Mouse (Mus musculus): ENCODE results near the gene Lin28b. TPM values are rescaled to one million over a fixed set of nuclear protein-coding genes. Genes with fewer than 3 reads are reported as not detected.

Gene Lin28b
- 0.10 TPM in 1 of 3 replicates, not detected in the others for total RNA-seq (2017)

DNA sequence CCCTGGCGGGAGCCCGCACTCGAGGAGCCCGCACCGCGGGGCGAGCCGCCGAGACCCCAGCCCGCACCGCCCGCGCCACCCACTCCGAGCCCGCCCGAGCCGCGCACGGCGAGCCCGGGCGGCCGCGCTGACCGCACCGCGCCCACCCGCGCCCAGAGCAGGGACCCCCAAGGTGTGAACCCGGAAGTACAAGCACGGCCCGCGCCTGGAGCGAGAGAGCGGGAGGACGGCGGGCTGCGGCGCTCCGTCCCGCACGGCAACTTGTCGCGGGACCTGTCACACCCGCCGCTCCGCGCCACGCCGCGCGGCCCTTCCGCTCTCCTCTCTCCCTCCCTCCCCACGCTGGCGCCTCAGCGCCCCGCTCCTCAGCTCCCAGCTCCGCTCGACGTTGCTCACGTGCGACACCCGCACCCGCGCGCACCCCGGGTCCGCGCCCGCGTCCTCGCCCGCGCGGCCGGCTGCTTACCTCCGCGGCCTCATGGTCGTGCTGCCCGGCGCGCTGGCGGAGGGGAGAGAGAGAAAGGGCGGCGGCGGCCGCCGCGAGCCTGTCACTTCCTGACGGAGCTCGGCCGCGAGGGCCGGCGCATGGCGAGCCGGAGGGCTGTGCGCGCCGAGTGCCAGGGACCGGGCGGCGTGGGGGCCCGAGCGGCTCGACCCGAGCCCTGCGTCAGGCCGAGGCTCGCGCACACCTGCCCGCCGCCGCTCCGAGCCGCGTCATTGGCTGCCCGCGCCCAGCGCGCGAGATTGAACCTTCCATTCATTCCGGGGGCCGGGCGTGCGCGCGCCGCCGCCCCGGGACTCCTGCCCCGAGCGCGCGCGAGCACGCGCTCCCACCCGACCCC lies at the start of gene Lin28b:
TSS of gene Lin28b (minus strand) at position 635 of the 842 bp plus-strand sequence.
- no peak for ATAC-seq (replicated peaks; ENCODE audit: insufficient number of reproducible peaks, low FRiP score, low TSS enrichment, poor library complexity, severe bottlenecking)

DNA sequence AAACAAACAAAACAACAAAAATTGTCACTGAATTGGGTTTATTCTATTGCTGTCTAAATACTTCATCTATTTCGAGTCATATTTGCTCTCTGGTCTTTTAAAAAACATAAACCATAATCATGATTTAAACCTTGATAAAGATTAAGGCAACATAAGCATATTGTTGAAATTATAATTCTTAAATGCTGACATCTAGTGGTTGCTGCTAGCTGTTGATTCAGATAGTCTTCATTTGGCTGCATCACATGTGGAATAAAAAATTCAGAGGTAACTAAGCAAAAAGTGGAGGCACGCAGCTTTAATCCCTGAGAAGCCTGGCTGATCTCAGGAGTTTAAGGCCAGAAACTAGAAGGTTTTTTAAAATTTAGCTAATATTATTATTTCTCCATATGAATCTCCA lies 25.6 kb upstream of the Lin28b start:
- no peak for ATAC-seq (replicated peaks; ENCODE audit: insufficient number of reproducible peaks, low FRiP score, low TSS enrichment, poor library complexity, severe bottlenecking)

DNA sequence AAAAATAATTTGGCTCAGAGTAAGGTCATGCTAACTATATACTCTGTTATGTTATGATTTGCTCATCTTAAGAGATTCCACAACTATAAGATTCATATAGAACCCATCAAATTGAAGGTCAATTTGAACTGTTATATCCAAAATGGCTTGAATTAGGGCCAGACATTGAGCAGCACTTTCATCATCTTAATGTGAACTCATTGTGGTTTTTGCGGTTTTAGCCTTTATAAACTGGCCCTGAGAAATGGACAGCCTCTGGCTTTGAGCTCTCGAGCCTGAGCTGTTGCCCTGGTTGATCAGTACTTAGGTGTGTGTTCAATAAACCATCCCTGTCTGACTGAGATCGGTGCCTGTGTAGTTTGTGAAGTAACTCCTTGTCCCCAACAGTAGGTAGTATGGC lies 24.5 kb upstream of the Lin28b start:
- ATAC-seq (replicated peaks; ENCODE audit: insufficient number of reproducible peaks, low FRiP score, low TSS enrichment, poor library complexity, severe bottlenecking): no peak

DNA sequence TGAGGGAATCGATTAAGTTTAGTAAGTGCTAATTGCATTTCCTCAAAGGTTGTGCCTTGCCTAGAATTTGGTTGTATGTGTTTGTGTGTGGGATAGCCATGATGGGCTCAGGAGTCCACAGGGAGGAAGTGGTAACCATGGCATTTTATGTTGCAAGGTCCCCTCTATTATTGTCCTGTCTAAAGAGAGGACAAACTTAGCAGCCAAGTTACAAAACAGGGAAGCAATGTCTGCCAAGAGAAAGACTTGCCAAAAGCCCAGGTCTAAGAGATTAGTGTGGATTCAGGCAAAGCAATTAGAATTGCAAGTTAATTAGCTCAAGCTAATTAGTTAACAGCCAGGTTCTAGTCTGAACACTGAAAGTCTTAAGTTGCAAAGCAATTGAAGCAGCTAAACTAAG lies 14.1 kb upstream of the Lin28b start:
- no peak for ATAC-seq (replicated peaks; ENCODE audit: insufficient number of reproducible peaks, low FRiP score, low TSS enrichment, poor library complexity, severe bottlenecking)

DNA sequence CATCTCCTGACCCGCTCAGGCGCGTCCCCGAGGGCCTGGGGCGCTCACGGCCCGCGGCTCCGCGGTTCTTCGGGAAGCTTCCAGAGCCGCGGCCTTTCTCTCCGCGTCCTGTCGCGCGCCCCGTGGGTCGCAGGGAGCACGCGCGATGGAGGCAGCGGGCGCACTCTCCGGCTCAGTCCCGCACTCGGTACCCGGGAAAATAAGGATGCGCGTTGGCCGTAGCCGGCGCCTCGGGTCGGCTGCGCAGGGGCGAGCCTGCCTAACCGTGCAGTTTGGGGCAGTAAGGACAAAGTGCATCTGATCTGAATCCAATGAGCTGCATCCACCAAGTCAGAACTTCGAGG lies 380 bp upstream of the Lin28b start:
- ATAC-seq (replicated peaks; ENCODE audit: insufficient number of reproducible peaks, low FRiP score, low TSS enrichment, poor library complexity, severe bottlenecking): no peak

DNA sequence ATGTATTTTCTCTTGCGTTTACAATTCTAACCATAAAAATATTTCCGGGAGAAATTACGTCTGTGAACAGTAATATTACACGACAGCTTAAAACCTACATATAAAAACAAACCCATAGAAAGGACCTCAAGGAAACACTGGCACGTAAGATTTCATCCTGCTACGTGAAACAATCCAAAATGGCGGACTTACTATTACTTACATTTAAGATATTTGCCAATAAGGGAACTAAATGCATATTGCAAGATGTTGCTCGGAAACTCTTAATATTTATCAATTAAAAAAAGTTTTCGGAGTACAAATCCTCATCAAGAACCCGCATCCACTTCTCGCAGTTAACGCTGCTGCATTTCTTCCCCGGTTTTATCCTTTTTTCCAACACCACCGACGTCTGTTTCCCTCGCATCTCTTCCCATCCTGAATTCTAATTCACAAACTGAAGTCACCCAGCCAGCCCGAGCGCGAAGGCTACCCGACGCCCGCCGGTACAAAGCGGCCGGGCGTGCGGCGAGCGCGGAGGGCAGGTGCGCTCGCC lies 902 bp downstream of the Lin28b start:
- ATAC-seq (replicated peaks; ENCODE audit: insufficient number of reproducible peaks, low FRiP score, low TSS enrichment, poor library complexity, severe bottlenecking): no peak

DNA sequence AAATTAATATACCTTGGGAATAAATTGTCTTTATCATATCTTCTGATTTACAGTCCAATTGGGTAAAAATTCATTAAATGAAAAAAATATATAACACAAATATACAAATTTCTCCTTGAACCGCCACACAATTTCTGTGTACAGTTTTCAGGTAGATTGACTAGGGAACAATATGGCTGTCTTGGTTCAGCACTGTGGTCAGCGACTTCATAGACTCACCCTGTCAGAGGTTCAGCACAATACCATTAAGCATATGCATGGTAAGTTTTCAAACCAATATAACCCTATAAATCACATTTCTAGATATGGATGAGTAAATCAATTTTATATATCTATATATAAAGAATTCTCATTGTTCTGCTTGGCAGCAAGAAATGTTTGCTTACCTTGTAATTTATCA lies 3.0 kb downstream of the Lin28b start:
- ATAC-seq (replicated peaks; ENCODE audit: insufficient number of reproducible peaks, low FRiP score, low TSS enrichment, poor library complexity, severe bottlenecking): no peak

DNA sequence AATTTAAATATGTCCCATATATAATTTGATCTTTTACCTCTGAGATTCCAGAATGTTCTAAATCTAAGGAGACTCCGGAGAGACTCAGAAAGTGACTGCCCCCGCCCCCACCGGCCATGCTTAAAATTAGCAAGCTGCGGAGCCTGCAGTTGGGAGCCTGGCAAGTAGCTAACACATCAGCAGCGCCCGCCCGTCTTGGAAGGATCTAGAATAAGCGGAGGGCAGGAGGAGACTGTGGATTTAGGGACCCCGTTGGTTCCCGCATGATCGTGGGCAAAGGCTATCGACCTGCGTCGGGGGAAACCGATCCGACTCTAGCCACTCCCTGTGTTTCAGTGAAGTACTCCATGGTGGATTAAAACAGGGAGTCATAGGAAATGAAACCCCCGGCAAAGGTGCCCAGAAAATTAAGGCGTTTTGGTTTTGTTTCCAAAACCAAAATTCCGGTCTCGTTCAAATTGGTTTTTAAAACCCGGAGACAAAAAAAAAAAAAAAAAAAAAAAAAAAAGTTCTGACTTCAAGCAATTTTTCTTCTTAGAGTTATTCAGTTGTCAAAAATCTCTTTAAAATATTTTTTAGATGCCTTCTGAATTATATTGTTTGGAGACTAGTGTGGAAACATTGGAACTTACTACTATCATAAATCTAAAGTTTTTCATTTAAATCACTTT lies 12.4 kb downstream of the Lin28b start:
- no peak for ATAC-seq (replicated peaks; ENCODE audit: insufficient number of reproducible peaks, low FRiP score, low TSS enrichment, poor library complexity, severe bottlenecking)

DNA sequence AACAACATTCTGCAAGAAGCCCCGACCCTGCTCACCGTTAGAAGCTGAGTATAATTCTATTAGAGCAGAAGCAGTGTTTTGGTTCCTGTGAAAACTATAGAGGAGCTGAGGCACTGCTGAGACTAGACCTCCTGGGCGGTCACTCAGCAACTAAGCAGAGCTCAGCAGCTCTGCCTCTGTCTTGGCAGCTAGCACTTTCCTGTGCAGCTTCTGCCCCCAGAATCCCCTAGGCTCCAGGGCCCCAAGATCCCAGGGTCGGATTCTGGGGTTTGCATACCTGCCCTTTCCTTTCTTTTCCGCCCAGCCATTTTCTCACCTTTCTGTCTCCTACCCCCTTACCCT lies 13.1 kb downstream of the Lin28b start:
- ATAC-seq (replicated peaks; ENCODE audit: insufficient number of reproducible peaks, low FRiP score, low TSS enrichment, poor library complexity, severe bottlenecking): no peak

DNA sequence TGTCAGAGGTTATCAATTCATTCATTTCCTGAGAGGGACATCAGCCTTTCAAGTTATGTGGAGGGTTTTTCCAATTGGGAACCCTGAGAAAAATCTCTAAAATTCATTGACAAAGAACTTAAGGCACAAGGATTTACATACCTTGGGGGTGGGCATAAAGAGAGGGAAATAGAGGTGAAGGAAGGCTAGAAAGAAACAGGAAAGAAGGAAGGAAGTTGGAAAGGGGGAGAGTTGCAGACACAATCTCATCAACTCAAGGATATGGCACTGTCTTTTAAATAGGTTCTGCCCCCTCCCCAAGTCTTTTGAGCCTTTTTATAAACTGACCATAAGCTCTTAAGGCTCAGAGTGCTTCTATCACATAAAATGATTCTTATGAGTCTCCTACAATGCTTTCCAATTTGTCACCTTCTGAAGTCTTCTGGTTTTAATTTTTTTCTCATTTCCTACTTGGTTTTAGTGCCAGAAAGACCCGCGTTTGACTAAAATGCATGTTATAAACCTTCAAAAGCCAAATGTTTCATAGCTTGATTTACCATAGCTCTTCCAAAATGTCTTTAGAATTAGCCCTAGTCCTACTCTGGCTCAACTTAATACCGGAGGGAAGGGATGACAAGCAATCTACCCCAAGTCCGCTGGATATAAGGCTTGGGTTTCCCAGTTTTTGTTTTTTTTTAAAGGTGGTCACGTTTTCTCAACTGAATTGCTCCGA lies 13.6 kb downstream of the Lin28b start:
- ATAC-seq (replicated peaks; ENCODE audit: insufficient number of reproducible peaks, low FRiP score, low TSS enrichment, poor library complexity, severe bottlenecking): no peak

DNA sequence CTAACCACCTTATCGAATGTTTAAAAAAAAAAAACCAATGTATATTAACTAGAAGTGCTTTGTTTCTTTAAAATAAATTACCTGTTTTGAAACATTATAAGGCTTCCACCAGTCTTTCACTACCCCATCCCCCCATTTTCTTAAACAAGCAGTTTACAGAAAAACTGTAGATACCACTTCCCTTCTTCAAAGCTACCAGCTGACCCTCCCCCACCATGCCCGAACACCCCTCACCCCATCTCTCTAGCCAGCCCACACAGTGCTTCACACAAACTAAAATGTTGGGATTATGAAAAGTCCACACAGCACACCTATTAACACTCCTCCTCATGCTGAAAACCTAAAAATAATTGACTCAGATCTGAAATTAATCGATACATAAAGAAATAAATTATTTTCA lies 14.9 kb downstream of the Lin28b start:
- no peak for ATAC-seq (replicated peaks; ENCODE audit: insufficient number of reproducible peaks, low FRiP score, low TSS enrichment, poor library complexity, severe bottlenecking)

DNA sequence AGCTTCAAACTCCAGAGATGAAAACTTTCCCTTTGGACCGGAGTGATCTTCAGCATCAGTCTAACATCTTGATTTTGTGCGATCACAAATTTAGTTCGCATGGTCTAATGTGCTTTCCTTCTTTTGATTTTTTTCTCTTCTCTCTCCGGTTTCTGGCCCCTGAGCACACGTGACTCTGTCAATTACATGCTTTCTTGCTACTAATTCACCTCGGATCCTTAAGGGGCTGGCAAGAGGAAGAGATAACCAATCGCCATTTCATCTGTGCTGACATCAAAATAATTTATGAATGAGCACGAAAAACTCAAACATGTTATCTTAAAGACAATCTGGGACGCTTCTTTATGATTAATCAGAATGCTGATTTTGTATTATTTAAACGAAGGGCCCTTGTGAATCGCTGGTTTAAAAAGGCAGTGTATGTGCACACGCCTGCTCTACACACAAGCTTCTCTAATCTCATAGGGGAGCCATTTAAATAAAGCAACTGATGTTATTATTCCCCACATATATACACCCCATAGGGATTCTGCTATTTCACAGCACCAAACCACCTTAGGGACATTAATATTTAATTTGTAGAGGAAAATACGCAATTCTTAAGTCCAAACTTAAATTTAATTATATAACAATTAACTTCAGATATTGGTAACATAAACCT lies 16.0 kb downstream of the Lin28b start:
- ATAC-seq (replicated peaks; ENCODE audit: insufficient number of reproducible peaks, low FRiP score, low TSS enrichment, poor library complexity, severe bottlenecking): no peak

DNA sequence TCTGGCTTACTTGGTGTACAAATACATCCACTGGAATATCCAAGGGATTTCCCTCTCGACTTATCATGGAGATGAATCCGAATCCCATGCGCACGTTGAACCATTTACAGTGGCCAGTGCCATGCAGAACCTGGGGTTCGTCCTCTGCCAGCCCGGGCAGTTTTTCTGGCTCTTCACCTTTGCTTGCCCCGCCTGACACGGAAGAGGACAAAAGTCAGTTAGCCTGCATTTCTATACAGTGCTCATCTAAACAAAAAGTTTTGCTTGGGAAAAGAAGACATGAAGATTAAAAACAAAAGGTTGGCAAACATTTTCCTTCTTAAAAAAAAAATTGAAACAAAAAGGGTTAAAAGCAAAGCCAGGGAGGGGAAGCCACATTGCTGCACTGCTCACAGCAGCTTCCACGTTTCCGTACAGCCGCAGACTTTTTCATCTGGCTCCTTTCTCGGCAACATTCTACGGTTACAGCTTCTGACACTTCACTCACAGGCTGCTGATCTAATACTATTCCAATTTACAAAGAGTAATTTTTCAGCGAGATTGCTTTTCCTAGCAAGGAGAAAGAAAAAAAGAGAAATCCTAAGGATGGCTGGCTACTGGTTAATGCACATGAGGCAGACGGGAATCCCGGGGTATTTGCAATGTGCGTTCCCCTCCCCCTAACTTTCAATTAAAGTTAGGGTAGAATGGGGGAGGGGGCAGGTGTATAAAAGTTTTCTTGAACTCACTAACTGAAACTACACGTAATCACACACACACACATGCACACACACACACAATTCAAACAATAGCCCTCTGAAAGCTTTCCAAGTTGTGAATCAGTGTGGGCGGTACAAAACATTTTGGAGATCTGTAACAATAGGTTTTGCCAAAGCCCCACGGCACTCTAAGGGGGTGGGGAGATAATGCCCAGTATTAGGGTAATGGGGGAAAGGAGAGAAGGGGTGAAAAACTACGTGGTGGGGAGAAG lies 16.9 kb downstream of the Lin28b start:
- ATAC-seq (replicated peaks; ENCODE audit: insufficient number of reproducible peaks, low FRiP score, low TSS enrichment, poor library complexity, severe bottlenecking): no peak

DNA sequence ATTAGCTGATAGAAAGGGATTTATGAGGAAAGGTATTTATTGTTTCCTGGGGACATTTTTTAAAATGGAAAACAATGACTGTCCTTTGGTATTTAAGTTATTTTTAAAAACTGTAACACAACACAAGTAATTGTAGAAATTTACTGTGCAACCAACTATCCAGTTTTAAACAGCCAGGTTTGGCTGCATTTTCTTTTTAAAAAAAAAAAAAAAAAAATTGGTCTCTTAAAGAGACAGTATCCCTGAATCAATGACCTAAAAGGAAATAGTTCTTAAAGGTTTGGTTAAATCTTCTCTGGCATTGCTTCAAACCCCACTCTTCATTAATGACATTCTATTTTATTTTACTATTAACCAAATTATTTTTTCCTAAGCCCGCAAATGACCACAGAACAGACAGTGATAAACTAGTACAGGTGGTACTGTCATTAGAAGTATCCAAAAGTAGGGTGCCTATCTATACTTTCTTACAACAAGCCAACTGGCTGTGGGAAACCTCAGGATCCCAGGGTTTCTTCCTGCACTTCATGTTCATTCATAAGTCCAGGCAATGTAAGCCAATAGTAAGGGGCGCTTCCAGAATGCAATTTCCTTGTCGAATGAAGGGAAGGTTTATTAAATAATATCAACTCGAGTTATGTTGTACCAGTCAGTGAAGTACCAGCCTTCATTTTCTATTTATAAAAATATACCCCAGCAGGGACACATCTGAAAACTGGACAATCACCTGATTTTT lies 17.8 kb downstream of the Lin28b start:
- no peak for ATAC-seq (replicated peaks; ENCODE audit: insufficient number of reproducible peaks, low FRiP score, low TSS enrichment, poor library complexity, severe bottlenecking)

DNA sequence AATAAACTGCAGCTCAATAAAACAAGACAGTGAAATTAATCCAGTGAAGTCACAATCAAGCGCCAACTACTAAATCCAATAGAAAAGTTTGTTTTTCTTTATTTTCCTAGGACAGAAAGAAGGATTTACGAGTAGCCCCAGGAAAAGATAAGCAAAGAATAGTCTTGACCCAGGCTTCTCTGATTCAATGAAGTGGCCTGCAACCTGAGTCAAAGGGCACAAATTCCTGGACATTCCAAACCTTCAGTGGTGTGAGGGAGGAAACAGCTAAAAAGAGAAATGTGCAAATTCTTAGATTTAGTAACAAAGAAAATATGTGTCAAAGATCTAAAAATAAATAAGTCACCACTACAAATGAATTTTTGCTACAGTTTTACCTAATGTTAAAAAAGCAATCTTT lies 27.6 kb downstream of the Lin28b start:
- ATAC-seq (replicated peaks; ENCODE audit: insufficient number of reproducible peaks, low FRiP score, low TSS enrichment, poor library complexity, severe bottlenecking): no peak

DNA sequence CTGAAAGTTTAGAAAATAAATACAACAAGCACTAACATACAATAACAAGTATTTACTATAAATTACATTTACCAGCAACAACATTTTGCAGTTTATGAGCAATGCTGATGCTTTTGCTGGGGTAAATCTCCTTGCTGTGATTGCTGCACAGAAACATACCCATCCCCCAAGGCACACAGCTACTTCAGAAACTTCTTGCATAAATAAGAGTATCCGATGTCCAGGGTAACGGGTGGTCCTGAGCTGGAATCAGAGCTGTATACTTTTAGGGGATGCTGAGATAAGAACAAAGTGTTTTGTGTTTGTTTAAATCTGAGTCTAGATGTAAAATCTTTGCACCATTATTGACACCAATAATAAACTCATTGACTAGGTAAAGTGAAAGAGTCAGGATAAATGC lies 28.1 kb downstream of the Lin28b start:
- no peak for ATAC-seq (replicated peaks; ENCODE audit: insufficient number of reproducible peaks, low FRiP score, low TSS enrichment, poor library complexity, severe bottlenecking)

DNA sequence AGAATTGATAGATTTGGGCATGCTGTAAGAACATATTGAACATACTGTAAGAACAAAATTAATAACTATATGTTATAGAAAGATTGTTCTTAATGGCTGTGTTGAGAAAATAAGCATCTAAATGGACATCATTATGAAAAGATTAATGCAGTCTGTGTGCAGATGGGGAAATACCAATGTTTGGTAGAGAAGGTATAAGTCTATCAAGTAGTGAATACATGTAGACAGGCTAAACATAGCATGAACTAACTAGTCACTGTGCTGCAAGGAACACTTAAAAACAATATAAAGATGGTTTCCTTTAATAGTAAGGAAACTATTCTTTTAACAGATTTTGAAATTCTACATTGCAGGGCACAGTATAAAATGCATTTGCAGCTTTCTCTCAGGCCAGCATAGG lies 39.6 kb downstream of the Lin28b start:
- ATAC-seq (replicated peaks; ENCODE audit: insufficient number of reproducible peaks, low FRiP score, low TSS enrichment, poor library complexity, severe bottlenecking): no peak

DNA sequence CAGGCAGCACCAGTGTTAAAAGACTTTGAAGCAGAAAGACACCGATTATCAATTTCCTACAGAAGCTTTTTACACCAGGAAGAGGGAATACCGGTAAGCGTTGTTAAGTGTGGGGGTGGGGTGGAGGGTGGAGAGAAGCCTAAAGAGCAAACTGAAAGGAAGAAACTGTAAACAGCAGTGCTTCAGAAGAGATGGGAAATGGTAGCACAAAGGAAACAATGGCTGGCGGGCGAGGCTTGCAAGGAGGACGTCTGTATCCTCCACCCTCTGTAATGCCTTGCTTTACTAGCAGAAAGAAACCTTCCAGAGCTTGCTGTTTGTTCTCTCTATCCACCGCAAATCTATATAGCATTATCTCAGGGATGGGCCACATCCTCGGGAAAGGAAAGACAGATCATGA lies 40.0 kb downstream of the Lin28b start:
- ATAC-seq (replicated peaks; ENCODE audit: insufficient number of reproducible peaks, low FRiP score, low TSS enrichment, poor library complexity, severe bottlenecking): no peak

Data from monocyte, adult 5-6 weeks (primary cell).